Mouse (Mus musculus) kidney, postnatal 0 days (tissue): Measurements from ENCODE around the gene Dis3l2. TPM values are rescaled to one million over a fixed set of nuclear protein-coding genes. Genes with fewer than 3 reads are reported as not detected.
A peak's percentile ranks its signal among the peaks of the same experiment; 100 is the strongest.

Experiments
- ATAC-seq: fragments of 200-750 bp; cut with Nextera tagmentation; replicated peaks from 2 replicates; pipeline ENCODE4 v1.8.0; 2017; ENCODE audit warnings: low read depth, moderate number of reproducible peaks, moderate TSS enrichment, moderate library complexity; ENCODE audit not compliant: low FRiP score
- DNase-seq: peaks from one replicate; pipeline ENCODE4 v3.0.0-alpha.2; 2016; ENCODE audit warnings: low spot score
- H3K27ac ChIP-seq: fragments of 300-500 bp; sonication (generic); 2 replicates; pipeline ENCODE4 v1.5.1; 2014; ENCODE audit warnings: mild to moderate bottlenecking
- H3K27me3 ChIP-seq: fragments of 300-500 bp; sonication (generic); 2 replicates; pipeline ENCODE4 v1.6.1; 2014; ENCODE audit warnings: low read length, mixed read lengths; ENCODE audit not compliant: insufficient read depth
- H3K36me3 ChIP-seq: fragments of 300-500 bp; sonication (generic); 2 replicates; pipeline ENCODE4 v1.6.1; 2014; ENCODE audit warnings: low read length, mixed read lengths; ENCODE audit not compliant: insufficient read depth
- H3K4me1 ChIP-seq: fragments of 300-500 bp; sonication (generic); replicated peaks from 2 replicates; pipeline ENCODE4 v1.6.1; 2014; ENCODE audit warnings: antibody characterized with exemption, low read length, mixed read lengths; ENCODE audit not compliant: insufficient read depth
- H3K4me2 ChIP-seq: fragments of 300-500 bp; sonication (generic); 2 replicates; pipeline ENCODE4 v1.6.1; 2014; ENCODE audit warnings: mild to moderate bottlenecking, low read length, moderate library complexity, mixed read lengths
- H3K4me3 ChIP-seq: fragments of 300-500 bp; sonication (generic); replicated peaks from 2 replicates; pipeline ENCODE4 v1.5.1; 2014; ENCODE audit warnings: low read depth, low read length
- H3K9ac ChIP-seq: fragments of 300-500 bp; sonication (generic); 2 replicates; pipeline ENCODE4 v1.6.1; 2014; ENCODE audit warnings: low read depth, low read length
- H3K9me3 ChIP-seq: fragments of 300-500 bp; sonication (generic); replicated peaks from 2 replicates; pipeline ENCODE4 v1.6.1; 2016; ENCODE audit warnings: low read length, inconsistent platforms, mixed read lengths
- CTCF ChIP-seq: IDR thresholded peaks from 2 replicates; pipeline ENCODE4 v1.5.1; 2016; ENCODE audit warnings: antibody characterized with exemption, low read depth, mild to moderate bottlenecking, moderate library complexity
- WGBS: fragments of 180-500 bp; shearing (Covaris S2); extraction: QIAGEN DNeasy Blood & Tissue Kit; methylation state at CpG from one replicate; pipeline ENCODE4 v1.1.7; 2014; 5-methylcytosine and 5-hydroxymethylcytosine counted together
- polyA plus RNA-seq: library from polyadenylated mRNA; unstranded; fragments of >200 nt; fragmentation: Nextera tagmentation; extraction: Ambion mirVana; gene quantifications from 2 replicates; pipeline ENCODE4 v1.2.1, GENCODE M21; 2015

The Dis3l2 gene
- polyA plus RNA-seq, 1 experiment from 2014 or later, result 20.9 TPM

DNA sequence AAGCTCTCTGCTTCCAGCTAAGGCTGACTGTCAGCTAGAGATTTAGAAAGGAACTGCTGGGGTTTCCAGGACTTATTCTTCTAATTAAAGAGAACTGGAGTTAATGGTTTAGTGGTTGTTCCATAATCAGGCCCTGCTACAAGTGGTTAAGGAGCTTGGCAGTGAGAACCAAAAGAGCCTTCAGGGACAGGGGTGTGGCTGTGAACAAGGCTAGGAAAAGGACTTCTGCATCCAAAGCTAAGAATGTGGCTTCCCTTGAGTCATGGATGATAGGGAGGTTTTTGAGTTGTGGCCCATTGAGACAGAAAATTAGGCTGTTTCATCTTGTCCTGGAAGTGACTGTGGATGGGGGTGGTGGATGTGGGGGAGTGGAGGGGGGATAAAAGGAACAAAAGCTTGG lies 252.2 kb downstream of the Dis3l2 start:
- 0 out of 2 replicates have a peak, but pooled peaks cover 3% of the 10 kb centered on the region for H3K36me3 ChIP-seq
- H3K27ac ChIP-seq, result no peak overlapping the region
- no peak for DNase-seq
- ATAC-seq, result no peak
- H3K4me2 ChIP-seq, result no peak overlapping the region
- TF ChIP-seq CTCF, result no peak
- H3K9ac ChIP-seq, result no peak overlapping the region
- H3K4me1 ChIP-seq, result no peaks in the 10 kb centered on the region
- no peaks in the 10 kb centered on the region for H3K9me3 ChIP-seq
- H3K4me3 ChIP-seq, result no peak overlapping the region
- H3K27me3 ChIP-seq, result no peaks in the 10 kb centered on the region

DNA sequence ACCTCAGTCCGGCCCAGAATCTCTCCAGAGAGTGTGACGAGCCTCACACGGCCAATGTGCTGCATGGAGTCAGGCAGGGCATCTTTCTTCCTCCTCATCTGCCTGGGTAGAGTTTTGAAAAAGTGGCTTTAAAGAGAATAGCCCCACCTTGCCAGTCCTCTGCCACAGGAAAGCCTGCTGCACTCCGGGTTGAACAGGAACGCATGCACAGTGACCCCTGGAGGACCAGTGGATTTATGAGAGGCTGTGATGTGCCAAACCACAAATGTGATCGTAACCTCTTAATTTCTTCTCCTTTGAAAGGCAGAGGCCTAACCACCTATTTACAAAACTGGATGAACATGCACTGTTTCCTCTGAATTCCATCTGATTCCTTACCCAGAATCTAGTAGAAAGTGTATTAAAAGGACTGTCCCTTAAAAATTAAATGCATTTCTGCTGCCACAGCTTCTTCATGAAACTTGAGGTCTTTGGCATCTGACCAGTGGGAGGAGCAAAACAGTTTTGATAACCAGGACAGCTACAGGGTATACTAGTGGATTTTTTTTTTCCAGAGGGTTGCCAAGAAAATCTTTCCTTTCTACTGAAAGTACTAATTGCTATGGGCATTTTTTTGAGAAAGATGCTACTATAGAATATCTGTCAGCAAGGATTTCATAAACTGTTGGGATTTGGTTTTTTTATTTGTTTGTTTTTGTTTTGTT lies 264.8 kb downstream of the Dis3l2 start:
- WGBS, result 36% methylated on average over 6 of the region's 6 CpGs
- H3K4me2 ChIP-seq, result no peak overlapping the region
- DNase-seq (peak; percentile 58), ATAC-seq (no peak)
- H3K27ac ChIP-seq, result no peak overlapping the region
- H3K27me3 ChIP-seq, result no peaks in the 10 kb centered on the region
- no peak overlapping the region for H3K9ac ChIP-seq
- no peaks in the 10 kb centered on the region for H3K9me3 ChIP-seq
- H3K4me1 ChIP-seq, result no peaks in the 10 kb centered on the region
- TF ChIP-seq CTCF, result peak; percentile 56
- H3K4me3 ChIP-seq, result no peak overlapping the region
- H3K36me3 ChIP-seq, result 0 out of 2 replicates have a peak, but pooled peaks cover 3% of the 10 kb centered on the region

DNA sequence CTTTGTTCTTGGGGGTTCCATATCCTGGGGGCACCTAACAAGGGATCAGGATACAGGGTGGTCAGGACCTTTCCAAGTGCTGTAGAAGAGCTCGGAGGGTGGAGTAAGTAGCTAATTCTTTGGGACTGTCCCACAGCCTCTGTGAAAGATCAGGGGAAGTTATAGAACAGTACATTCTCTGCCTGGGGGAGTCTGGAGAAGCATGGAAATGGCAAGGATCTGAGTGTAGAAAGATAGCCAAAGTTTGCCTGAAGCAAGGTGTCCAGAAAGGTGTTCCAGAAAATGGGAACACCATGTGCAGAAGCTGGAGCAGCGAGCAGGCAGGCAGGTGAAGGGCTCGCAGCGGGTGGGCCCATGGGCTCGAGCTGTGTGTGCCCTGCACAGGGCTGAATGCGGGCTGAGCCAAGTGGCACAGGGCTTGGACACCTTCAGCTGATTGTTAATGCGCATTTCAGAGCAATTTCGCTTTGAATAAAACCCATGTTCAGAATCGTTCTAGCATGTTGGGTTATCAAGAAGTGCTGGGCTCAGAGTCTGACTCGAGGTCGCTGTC lies 265.6 kb downstream of the Dis3l2 start:
- Histone ChIP-seq H3K9me3 (no peaks in the 10 kb centered on the region), H3K9ac (no peak overlapping the region), H3K4me2 (no peak overlapping the region), H3K27ac (no peak overlapping the region), H3K27me3 (no peaks in the 10 kb centered on the region), H3K36me3 (0 out of 2 replicates have a peak, but pooled peaks cover 6% of the 10 kb centered on the region), H3K4me1 (no peaks in the 10 kb centered on the region), H3K4me3 (no peak overlapping the region)
- no peak for TF ChIP-seq CTCF
- DNase-seq (no peak), ATAC-seq (no peak)
- 79% methylated on average over 11 of the region's 11 CpGs for WGBS

DNA sequence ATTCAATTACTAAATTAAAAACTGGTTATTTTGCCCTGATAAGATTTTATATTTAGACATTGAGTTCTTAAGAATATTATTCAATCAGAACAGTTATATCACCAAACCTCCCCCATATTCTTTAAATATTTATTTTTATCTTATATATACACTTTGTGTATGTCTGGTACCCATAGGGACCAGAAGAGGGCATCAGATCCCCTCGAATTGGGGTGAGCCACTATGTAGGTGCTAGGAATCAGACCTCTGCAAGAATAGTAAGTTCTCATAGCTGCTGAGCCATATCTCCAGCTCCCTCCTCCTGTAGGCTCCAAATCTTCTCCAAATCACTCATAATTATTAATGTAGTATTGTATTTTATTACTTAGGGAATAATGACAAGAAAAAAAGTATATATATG lies 269.1 kb downstream of the Dis3l2 start:
- Histone ChIP-seq H3K9ac (no peak overlapping the region), H3K4me3 (no peak overlapping the region), H3K9me3 (no peaks in the 10 kb centered on the region), H3K27me3 (no peaks in the 10 kb centered on the region), H3K27ac (no peak overlapping the region), H3K4me1 (no peaks in the 10 kb centered on the region), H3K4me2 (no peak overlapping the region), H3K36me3 (0 out of 2 replicates have a peak, but pooled peaks cover 8% of the 10 kb centered on the region)
- DNase-seq (no peak), ATAC-seq (no peak)
- WGBS, result 37% methylated on average over 1 of the region's 1 CpGs
- peak; percentile 8; the same call in 1 of the 2 replicates for TF ChIP-seq CTCF

DNA sequence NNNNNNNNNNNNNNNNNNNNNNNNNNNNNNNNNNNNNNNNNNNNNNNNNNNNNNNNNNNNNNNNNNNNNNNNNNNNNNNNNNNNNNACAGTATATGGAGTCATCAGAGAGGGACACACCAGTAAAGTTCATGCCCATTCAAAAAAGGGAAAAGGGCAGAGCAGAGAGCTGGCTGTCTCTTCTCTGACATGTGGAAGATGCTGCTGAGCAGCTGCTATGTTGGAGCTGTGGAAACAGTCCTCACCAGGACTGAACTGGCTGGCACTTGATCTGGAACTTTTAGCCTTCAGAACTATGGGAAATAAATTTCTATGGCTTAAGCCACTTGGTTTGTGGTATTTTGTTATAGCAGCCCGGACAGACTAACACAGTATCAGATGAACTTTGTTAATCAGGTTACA lies 273.4 kb downstream of the Dis3l2 start:
- 77% methylated on average over 1 of the region's 1 CpGs for WGBS
- no peak overlapping the region for H3K9ac ChIP-seq
- TF ChIP-seq CTCF, result no peak

DNA sequence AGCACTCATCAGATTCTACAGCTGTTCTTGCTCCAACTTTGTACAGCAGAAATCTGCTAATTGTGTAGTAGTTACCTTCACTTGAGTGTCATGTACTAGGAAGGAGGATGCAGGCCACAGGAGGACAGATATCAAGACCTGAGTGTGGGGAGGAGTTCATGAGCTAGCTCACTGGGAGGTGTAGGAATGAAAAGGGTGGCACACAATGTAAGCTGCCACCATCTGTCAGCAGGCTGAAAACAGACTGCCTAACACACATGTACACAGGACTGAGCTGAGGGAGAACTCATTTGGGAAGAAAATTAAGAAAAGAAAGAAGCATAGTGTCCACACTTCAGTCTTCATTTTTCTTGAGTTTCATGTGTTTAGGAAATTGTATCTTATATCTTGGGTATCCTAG lies 282.8 kb downstream of the Dis3l2 start:
- ATAC-seq, result no peak
- H3K9ac ChIP-seq, result no peak overlapping the region
- H3K4me1 ChIP-seq, result no peaks in the 10 kb centered on the region
- no peak for DNase-seq
- TF ChIP-seq CTCF, result no peak
- no peaks in the 10 kb centered on the region for H3K27me3 ChIP-seq
- no peak overlapping the region for H3K27ac ChIP-seq
- H3K4me2 ChIP-seq, result no peak overlapping the region
- H3K4me3 ChIP-seq, result no peak overlapping the region
- no peaks in the 10 kb centered on the region for H3K9me3 ChIP-seq
- H3K36me3 ChIP-seq, result no peaks in the 10 kb centered on the region

More for the DNA sequence above, 273.4 kb downstream of the Dis3l2 start:
- Histone ChIP-seq H3K4me3 (no peak overlapping the region), H3K4me1 (no peaks in the 10 kb centered on the region), H3K9me3 (no peaks in the 10 kb centered on the region), H3K36me3 (0 out of 2 replicates have a peak, but pooled peaks cover 8% of the 10 kb centered on the region), H3K27me3 (no peaks in the 10 kb centered on the region), H3K27ac (no peak overlapping the region), H3K4me2 (no peak overlapping the region)
- DNase-seq (no peak), ATAC-seq (no peak)
